Mouse (Mus musculus): ENCODE data around the gene Lpgat1. TPM values are rescaled to one million over a fixed set of nuclear protein-coding genes. Genes with fewer than 3 reads are reported as not detected.

Gene Lpgat1
- polyA plus RNA-seq, 1 experiment from 2014 or later: 34.9 TPM

DNA sequence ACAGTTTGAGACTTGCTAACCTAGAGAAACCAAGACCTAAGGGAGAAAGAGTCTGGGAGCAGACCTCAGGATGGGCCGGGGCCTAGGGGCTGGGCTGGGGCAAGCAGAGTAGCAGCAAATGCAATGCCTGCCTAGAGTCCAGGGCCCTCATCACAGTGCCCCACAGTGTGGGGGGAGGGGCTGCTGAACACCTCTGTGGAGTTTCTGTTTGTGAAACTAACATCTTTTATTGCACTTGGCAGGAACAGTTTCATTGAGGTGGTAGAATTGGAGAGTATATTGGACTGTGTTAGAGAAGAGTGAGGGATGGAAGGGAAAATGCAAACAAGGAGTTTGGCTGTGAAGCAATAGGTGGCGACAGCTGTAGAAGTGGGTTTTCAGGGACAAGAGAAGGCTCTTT lies 21.1 kb downstream of the Lpgat1 start:
- H3K27me3 ChIP-seq: no peaks in the 10 kb centered on the region
- H3K4me3 ChIP-seq: no peak overlapping the region
- H3K9ac ChIP-seq: no peak overlapping the region
- WGBS: 77% methylated on average over 2 of the region's 2 CpGs
- H3K36me3 ChIP-seq: no peaks in the 10 kb centered on the region
- H3K27ac ChIP-seq (replicated peaks): no peak overlapping the region
- H3K4me2 ChIP-seq: no peak overlapping the region
- H3K9me3 ChIP-seq: no peaks in the 10 kb centered on the region
- H3K4me1 ChIP-seq (replicated peaks): no peaks in the 10 kb centered on the region
- no peak for ATAC-seq (ENCODE audit: low FRiP score, low read depth)

DNA sequence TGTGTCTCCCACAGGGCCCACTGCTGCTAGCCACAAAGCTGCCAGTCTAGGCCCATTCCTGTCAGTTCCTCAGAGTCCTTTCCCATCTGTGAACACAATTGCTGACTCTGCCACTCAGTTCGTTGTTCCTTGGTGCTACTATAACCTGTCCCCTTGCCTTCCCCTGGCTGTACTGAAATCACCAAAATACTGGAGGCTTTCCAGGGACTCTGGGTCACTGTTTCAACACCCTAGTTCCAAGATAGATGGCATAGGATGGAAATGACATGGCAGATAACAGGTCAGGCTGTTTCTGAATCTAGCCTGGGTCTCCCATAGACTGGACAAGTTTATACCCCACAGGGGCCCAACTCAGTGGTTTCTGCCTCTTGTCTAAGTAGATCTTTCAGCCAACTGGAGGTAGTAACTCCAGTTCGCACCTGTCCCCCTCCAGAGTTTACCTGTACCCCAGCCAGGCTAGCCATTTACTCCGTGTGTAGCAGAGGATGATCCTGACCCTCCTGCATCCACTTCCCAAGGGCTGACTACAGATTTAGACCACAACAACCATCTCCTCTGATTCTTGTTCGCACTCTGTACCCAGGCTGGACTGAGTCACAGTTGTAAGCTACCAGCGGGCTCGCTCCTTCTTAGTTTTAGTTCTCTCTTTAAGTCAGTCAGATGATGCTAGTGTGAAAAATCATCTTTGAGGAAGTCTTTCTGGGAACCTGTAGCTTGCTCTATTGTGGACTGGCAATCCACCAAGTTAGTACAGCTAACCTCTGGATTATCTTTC lies 23.1 kb downstream of the Lpgat1 start:
- Histone ChIP-seq H3K4me1 (replicated peaks) (no peaks in the 10 kb centered on the region), H3K9me3 (no peaks in the 10 kb centered on the region), H3K4me2 (no peak overlapping the region), H3K27ac (replicated peaks) (no peak overlapping the region), H3K4me3 (no peak overlapping the region), H3K36me3 (peaks cover 4% of the 10 kb centered on the region; the same call in 1 of the 2 replicates), H3K9ac (no peak overlapping the region), H3K27me3 (no peaks in the 10 kb centered on the region)
- ATAC-seq (ENCODE audit: low FRiP score, low read depth): no peak
- WGBS: 88% methylated on average over 6 of the region's 6 CpGs

DNA sequence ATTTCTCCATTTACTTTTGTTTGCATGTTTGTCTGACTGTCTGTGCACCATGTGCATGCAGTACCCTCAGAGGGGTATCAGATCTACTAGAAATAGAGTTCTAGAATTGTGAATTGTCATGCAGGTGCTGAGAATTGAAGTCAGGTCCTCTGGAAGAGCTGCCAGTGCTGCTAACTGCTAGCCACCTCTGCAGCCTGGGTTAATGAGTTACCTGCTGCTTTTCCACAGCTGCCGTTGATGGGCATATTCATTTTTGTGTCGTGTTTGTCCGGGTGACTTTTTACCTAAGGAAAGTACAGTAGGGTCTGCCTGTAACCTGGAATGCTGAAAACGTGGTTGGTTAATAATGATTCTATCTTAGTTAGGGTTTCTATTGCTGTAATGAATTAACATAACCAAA lies 24.0 kb downstream of the Lpgat1 start:
- 83% methylated on average over 4 of the region's 4 CpGs for WGBS
- Histone ChIP-seq H3K9ac (no peak overlapping the region), H3K9me3 (no peaks in the 10 kb centered on the region), H3K27ac (replicated peaks) (no peak overlapping the region), H3K4me1 (replicated peaks) (no peaks in the 10 kb centered on the region), H3K36me3 (peaks cover 4% of the 10 kb centered on the region; the same call in 1 of the 2 replicates), H3K4me2 (no peak overlapping the region), H3K4me3 (no peak overlapping the region), H3K27me3 (no peaks in the 10 kb centered on the region)
- ATAC-seq (ENCODE audit: low FRiP score, low read depth): no peak

DNA sequence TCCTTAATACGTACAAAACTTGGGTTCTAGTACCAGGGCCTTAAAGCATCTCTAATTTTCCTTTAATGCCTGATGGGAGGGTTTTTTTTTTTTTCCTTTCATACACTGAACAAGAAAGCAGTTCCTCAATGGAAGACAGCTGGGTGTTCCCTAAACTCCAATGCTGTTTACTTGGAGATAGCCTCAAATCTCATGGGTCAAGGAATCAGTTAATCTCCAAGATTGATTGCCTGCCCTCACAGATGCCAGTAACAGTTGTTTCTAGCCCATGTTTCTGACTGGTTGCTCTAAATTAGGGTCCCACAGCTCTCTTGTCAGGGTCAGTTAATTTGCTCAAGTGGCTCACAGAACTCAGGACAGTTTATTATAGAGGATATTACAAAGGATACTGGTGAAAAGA lies 30.8 kb downstream of the Lpgat1 start:
- Histone ChIP-seq H3K27ac (replicated peaks) (no peak overlapping the region), H3K4me2 (no peak overlapping the region), H3K4me1 (replicated peaks) (no peaks in the 10 kb centered on the region), H3K36me3 (peaks cover 7% of the 10 kb centered on the region; the same call in 1 of the 2 replicates), H3K9ac (no peak overlapping the region), H3K27me3 (no peaks in the 10 kb centered on the region), H3K4me3 (no peak overlapping the region), H3K9me3 (no peaks in the 10 kb centered on the region)
- WGBS: 33% methylated on average over 1 of the region's 1 CpGs
- ATAC-seq (ENCODE audit: low FRiP score, low read depth): no peak

DNA sequence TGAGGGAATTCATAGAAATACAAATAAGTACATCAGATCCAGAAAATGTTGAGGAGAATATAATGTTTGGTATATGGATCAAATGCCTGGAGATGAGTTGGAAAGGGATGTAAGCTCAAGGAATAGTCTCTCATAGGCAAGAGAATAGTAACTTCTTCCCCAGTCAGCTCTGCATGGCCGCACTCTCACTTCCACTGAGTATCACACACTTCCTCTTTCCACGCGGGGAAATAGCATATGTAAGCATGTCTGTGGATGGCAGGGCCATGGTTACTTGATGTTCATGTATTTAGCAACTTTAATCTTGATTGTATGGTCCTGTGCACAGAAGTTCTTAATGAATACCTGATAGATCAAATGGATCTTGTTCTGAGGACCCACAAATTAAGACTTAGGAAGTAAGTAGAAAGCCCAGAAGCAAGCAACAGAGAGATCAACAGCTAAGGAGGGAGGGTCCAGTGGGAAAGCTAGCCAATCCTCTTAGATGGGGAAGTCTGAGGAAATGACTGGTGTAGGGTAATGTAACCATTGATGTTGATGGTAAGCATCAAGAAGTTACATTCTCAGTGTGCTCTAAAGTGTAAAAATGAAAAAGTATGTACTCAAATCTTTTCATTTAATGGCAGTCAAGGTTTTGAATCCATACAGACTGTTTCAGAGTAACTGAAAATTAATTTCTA lies 39.0 kb downstream of the Lpgat1 start:
- 94% methylated on average over 3 of the region's 3 CpGs for WGBS
- no peak overlapping the region for H3K4me2 ChIP-seq
- H3K9me3 ChIP-seq: no peaks in the 10 kb centered on the region
- no peak overlapping the region for H3K9ac ChIP-seq
- no peaks in the 10 kb centered on the region for H3K27me3 ChIP-seq
- H3K4me3 ChIP-seq: no peak overlapping the region
- H3K27ac ChIP-seq (replicated peaks): no peak overlapping the region
- peaks cover 35% of the 10 kb centered on the region for H3K36me3 ChIP-seq
- no peaks in the 10 kb centered on the region for H3K4me1 ChIP-seq (replicated peaks)
- ATAC-seq (ENCODE audit: low FRiP score, low read depth): no peak

DNA sequence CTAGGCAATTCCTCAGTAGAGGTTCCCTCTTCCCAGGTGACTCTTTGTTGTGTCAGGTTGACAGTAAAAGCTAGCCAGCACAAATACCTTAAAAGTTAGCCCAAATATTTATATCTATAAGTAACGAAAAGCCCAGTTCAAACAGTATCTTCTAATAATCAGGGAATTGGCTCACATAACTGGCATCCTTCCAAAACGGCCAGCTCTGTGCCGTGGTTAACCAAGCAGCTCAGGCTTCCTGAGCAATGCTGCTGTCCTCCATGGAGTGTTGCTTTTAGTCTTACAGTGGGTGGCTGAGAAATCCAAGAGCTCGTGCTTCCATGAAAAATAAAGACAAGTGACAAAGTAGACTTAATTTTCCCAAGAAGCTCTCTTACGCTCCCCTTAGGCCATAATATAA lies 56.5 kb downstream of the Lpgat1 start:
- no peaks in the 10 kb centered on the region for H3K27me3 ChIP-seq
- WGBS: 77% methylated on average over 5 of the region's 5 CpGs
- H3K36me3 ChIP-seq: peaks cover 44% of the 10 kb centered on the region
- H3K4me3 ChIP-seq: no peak overlapping the region
- ATAC-seq (ENCODE audit: low FRiP score, low read depth): no peak
- no peak overlapping the region for H3K4me2 ChIP-seq
- no peaks in the 10 kb centered on the region for H3K4me1 ChIP-seq (replicated peaks)
- H3K9me3 ChIP-seq: no peaks in the 10 kb centered on the region
- no peak overlapping the region for H3K9ac ChIP-seq
- no peak overlapping the region for H3K27ac ChIP-seq (replicated peaks)

DNA sequence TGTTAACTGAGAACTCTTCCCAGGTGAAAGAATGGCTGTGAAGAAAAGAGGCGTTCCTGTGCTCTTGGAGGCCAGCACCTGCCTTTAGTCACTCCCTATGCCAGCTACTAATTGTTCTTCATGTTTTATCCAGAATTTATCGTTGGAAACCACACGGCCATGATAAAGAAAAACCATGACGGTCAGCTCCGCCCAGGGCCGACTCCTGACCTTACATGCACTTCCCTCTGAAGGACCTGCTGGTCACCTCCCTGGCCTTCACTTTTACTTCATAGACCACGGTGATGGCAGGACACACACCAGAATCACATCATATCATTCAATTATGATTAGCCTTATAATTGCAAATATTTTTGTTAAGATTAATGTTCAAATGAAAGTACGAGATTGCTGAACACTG lies 57.5 kb downstream of the Lpgat1 start:
- no peak overlapping the region for H3K9ac ChIP-seq
- no peaks in the 10 kb centered on the region for H3K4me1 ChIP-seq (replicated peaks)
- H3K4me3 ChIP-seq: no peak overlapping the region
- no peak for ATAC-seq (ENCODE audit: low FRiP score, low read depth)
- H3K9me3 ChIP-seq: no peaks in the 10 kb centered on the region
- H3K36me3 ChIP-seq: peaks cover 49% of the 10 kb centered on the region
- H3K27me3 ChIP-seq: no peaks in the 10 kb centered on the region
- 90% methylated on average over 8 of the region's 8 CpGs for WGBS
- H3K4me2 ChIP-seq: no peak overlapping the region
- no peak overlapping the region for H3K27ac ChIP-seq (replicated peaks)

DNA sequence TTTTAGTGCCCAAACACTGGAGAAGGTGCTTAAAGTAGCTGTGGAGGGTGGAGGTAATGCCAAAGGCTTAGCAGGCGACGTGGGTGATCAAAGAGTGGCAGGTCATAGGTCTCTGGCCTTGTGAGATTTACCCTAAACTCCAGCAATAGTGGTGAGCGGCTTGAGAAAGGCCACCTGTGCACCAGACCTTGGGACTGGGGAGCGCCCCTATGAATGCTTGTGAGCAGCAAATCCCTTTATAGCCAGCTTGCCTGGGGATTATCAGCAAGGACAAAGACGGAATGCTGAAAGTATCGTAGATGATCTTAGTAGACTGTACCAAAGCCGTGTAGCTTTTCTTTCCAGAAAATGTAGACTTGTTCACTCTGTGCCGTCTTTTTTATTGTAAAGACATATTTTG lies 59.9 kb downstream of the Lpgat1 start:
- H3K36me3 ChIP-seq: peaks cover 60% of the 10 kb centered on the region
- WGBS: 84% methylated on average over 8 of the region's 8 CpGs

DNA sequence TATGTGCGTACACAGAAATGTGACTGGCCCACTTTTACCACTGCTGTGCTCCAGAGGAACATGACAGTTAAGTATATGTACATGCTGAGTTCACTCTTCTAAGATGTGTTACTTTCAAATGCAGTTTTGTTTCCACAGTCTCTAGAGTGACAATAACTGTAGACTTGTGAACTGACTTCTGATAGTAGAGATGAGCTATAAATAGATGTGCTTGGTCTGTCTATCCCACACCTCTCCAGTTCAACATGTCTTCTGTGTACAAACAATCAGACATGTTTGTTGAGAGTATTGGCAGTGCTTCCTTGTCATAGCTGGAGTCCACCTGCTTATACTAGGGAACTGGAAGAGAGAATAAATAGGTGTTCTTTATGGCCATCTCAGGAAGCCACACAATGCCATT lies 62.8 kb downstream of the Lpgat1 start:
- no peak overlapping the region for H3K27ac ChIP-seq (replicated peaks)
- H3K36me3 ChIP-seq: peaks cover 42% of the 10 kb centered on the region

More for the DNA sequence above, 59.9 kb downstream of the Lpgat1 start:
- no peak overlapping the region for H3K27ac ChIP-seq (replicated peaks)
- H3K4me1 ChIP-seq (replicated peaks): no peaks in the 10 kb centered on the region
- ATAC-seq (ENCODE audit: low FRiP score, low read depth): no peak
- no peak overlapping the region for H3K4me3 ChIP-seq
- H3K4me2 ChIP-seq: no peak overlapping the region
- no peaks in the 10 kb centered on the region for H3K9me3 ChIP-seq
- no peak overlapping the region for H3K9ac ChIP-seq
- H3K27me3 ChIP-seq: no peaks in the 10 kb centered on the region

DNA sequence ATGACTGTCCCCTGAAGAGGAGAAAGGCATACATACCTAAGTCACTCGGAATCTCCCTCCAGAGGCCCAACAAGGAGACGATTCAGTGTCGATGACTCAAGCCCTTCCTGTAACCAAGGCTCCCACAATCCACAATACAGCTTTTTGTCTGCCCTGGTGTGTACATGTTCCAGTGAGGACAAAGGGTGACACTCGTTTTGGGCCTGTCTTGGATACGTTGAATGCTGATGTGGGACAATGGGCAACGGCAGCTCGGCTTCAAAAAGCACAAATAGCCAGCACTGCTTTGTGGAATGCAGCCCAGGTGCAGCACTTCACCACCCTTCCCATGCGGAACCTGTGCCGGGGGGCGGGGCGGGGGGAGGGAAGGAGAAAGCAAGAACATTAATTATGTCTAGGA lies 67.5 kb downstream of the Lpgat1 start:
- H3K4me3 ChIP-seq: no peak overlapping the region
- peaks cover 10% of the 10 kb centered on the region for H3K36me3 ChIP-seq
- H3K9ac ChIP-seq: no peak overlapping the region
- H3K9me3 ChIP-seq: no peaks in the 10 kb centered on the region
- ATAC-seq (ENCODE audit: low FRiP score, low read depth): no peak
- no peaks in the 10 kb centered on the region for H3K27me3 ChIP-seq
- no peak overlapping the region for H3K4me2 ChIP-seq
- WGBS: 54% methylated on average over 11 of the region's 11 CpGs
- no peak overlapping the region for H3K27ac ChIP-seq (replicated peaks)
- H3K4me1 ChIP-seq (replicated peaks): no peaks in the 10 kb centered on the region

More for the DNA sequence above, 62.8 kb downstream of the Lpgat1 start:
- no peak overlapping the region for H3K4me3 ChIP-seq
- H3K4me2 ChIP-seq: no peak overlapping the region
- H3K9me3 ChIP-seq: no peaks in the 10 kb centered on the region
- ATAC-seq (ENCODE audit: low FRiP score, low read depth): no peak
- 95% methylated on average over 1 of the region's 1 CpGs for WGBS
- H3K27me3 ChIP-seq: no peaks in the 10 kb centered on the region
- no peak overlapping the region for H3K9ac ChIP-seq
- no peaks in the 10 kb centered on the region for H3K4me1 ChIP-seq (replicated peaks)

DNA sequence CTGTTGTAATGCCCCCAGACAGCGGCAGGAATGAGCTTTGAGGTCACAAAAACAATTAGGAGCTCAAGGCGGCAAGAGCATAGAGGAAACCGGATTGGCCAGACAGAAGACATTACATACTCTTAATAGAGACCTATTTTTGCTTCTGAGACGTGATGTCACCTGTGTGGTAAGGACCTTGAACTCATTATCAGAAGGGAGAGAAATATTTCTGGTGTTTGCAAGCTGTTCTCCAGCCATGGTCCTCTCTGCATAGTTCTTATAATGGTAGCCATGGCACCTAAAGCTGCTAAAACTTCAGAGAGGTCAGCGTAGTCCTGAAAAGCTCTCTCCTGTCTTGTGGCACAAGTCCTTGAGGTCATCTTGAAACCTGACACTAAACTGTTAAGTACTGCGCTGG lies 68.6 kb downstream of the Lpgat1 start:
- 72% methylated on average over 6 of the region's 6 CpGs for WGBS
- Histone ChIP-seq H3K4me3 (no peak overlapping the region), H3K27me3 (no peaks in the 10 kb centered on the region), H3K4me2 (no peak overlapping the region), H3K36me3 (peaks cover 3% of the 10 kb centered on the region; the same call in 1 of the 2 replicates), H3K27ac (replicated peaks) (no peak overlapping the region), H3K9ac (no peak overlapping the region), H3K9me3 (no peaks in the 10 kb centered on the region), H3K4me1 (replicated peaks) (no peaks in the 10 kb centered on the region)
- ATAC-seq (ENCODE audit: low FRiP score, low read depth): no peak

DNA sequence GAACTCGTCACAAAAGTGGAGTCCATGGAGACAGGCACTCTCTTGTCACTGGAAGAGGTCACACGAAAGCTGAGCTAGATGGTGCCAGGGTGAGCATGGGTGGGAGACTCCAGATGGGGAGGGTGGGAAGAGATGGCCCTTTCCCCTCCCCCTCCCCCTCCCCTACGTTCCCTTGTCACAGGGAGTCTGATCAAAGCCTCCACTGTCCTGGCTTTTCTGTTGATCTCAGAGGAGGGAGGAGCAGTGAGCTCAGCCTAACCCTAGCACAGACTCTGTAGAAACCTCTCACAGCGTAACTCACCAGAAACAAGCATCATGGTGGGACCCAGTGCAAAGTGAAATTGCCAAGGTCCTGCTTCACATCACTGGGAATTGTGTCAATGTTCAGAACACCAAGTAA lies 69.7 kb downstream of the Lpgat1 start:
- no peaks in the 10 kb centered on the region for H3K36me3 ChIP-seq
- H3K4me3 ChIP-seq: no peak overlapping the region
- H3K4me1 ChIP-seq (replicated peaks): no peaks in the 10 kb centered on the region
- no peak overlapping the region for H3K9ac ChIP-seq
- no peak overlapping the region for H3K4me2 ChIP-seq
- no peak for ATAC-seq (ENCODE audit: low FRiP score, low read depth)
- 44% methylated on average over 4 of the region's 4 CpGs for WGBS
- H3K27ac ChIP-seq (replicated peaks): no peak overlapping the region
- H3K9me3 ChIP-seq: no peaks in the 10 kb centered on the region
- H3K27me3 ChIP-seq: no peaks in the 10 kb centered on the region
